Mouse (Mus musculus) limb, embryonic 12.5 days (tissue): Measurements from ENCODE around the gene Dysf. TPM values are rescaled to one million over a fixed set of nuclear protein-coding genes. Genes with fewer than 3 reads are reported as not detected.

Source experiments
- ATAC-seq: fragments of 200-750 bp; cut with Nextera tagmentation; 2 replicates; pipeline ENCODE4 v1.8.0; 2017; ENCODE audit warnings: low read depth, moderate TSS enrichment; ENCODE audit not compliant: insufficient number of reproducible peaks, insufficient read depth, low FRiP score, low TSS enrichment
- H3K27ac ChIP-seq: fragments of 300-500 bp; sonication (generic); 2 replicates; pipeline ENCODE4 v1.5.1; 2016; ENCODE audit warnings: mild to moderate bottlenecking, moderate library complexity
- H3K27me3 ChIP-seq: fragments of 300-500 bp; sonication (generic); 2 replicates; pipeline ENCODE4 v1.6.1; 2016; ENCODE audit warnings: mild to moderate bottlenecking, moderate library complexity
- H3K36me3 ChIP-seq: fragments of 300-500 bp; sonication (generic); 2 replicates; pipeline ENCODE4 v1.6.1; 2016; ENCODE audit warnings: mild to moderate bottlenecking, moderate library complexity
- H3K4me1 ChIP-seq: fragments of 300-500 bp; sonication (generic); replicated peaks from 2 replicates; pipeline ENCODE4 v1.6.1; 2016
- H3K4me2 ChIP-seq: fragments of 300-500 bp; sonication (generic); 2 replicates; pipeline ENCODE4 v1.6.1; 2016; ENCODE audit warnings: mild to moderate bottlenecking, moderate library complexity
- H3K4me3 ChIP-seq: fragments of 300-500 bp; sonication (generic); replicated peaks from 2 replicates; pipeline ENCODE4 v1.5.1; 2016; ENCODE audit warnings: mild to moderate bottlenecking
- H3K9ac ChIP-seq: fragments of 300-500 bp; sonication (generic); replicated peaks from 2 replicates; pipeline ENCODE4 v1.6.1; 2016; ENCODE audit warnings: mild to moderate bottlenecking, moderate library complexity
- H3K9me3 ChIP-seq: fragments of 300-500 bp; sonication (generic); 2 replicates; pipeline ENCODE4 v1.6.1; 2016; ENCODE audit warnings: mild to moderate bottlenecking, moderate library complexity
- WGBS: fragments of 180-500 bp; shearing (Covaris S2); methylation state at CpG from one replicate; pipeline ENCODE4 v1.1.7; 2016; 5-methylcytosine and 5-hydroxymethylcytosine counted together
- polyA plus RNA-seq: library from polyadenylated mRNA; unstranded; fragments of >200 nt; fragmentation: Nextera tagmentation; extraction: Ambion mirVana; gene quantifications from 2 replicates; pipeline ENCODE4 v1.2.1, GENCODE M21; 2016

Gene Dysf
- polyA plus RNA-seq, 1 experiment from 2014 or later, result 13.3 TPM

- no peaks in the 10 kb centered on the region for H3K36me3 ChIP-seq
- H3K27ac ChIP-seq, result 0 out of 2 replicates have a peak overlapping the region, but pooled peaks have one; percentile 41
- no peaks in the 10 kb centered on the region for H3K27me3 ChIP-seq
- 80% methylated on average over 9 of the region's 9 CpGs for WGBS
- no peak overlapping the region for H3K4me2 ChIP-seq
- H3K4me1 ChIP-seq, result no peaks in the 10 kb centered on the region
- no peak for ATAC-seq
- H3K4me3 ChIP-seq, result no peak overlapping the region
- no peak overlapping the region for H3K9ac ChIP-seq
- H3K9me3 ChIP-seq, result no peaks in the 10 kb centered on the region
Observed at GRCm38 (mm10) chr6:84053874-84054530, 45.6 kb downstream of the Dysf start.

GRCm38 (mm10) chr6:84055619-84056018, 47.2 kb downstream of the Dysf start:
- no peak overlapping the region for H3K9ac ChIP-seq
- no peaks in the 10 kb centered on the region for H3K9me3 ChIP-seq
- no peaks in the 10 kb centered on the region for H3K27me3 ChIP-seq
- no peak for ATAC-seq
- no peak overlapping the region for H3K27ac ChIP-seq
- no peak overlapping the region for H3K4me2 ChIP-seq
- no peaks in the 10 kb centered on the region for H3K36me3 ChIP-seq
- WGBS, result 59% methylated on average over 1 of the region's 1 CpGs
- no peaks in the 10 kb centered on the region for H3K4me1 ChIP-seq
- H3K4me3 ChIP-seq, result no peak overlapping the region

- 81% methylated on average over 8 of the region's 8 CpGs for WGBS
- Histone ChIP-seq H3K27me3 (no peaks in the 10 kb centered on the region), H3K4me2 (no peak overlapping the region), H3K9me3 (no peaks in the 10 kb centered on the region), H3K36me3 (no peaks in the 10 kb centered on the region), H3K4me3 (no peak overlapping the region), H3K4me1 (no peaks in the 10 kb centered on the region), H3K9ac (no peak overlapping the region), H3K27ac (no peak overlapping the region)
- ATAC-seq, result no peak
Observed at GRCm38 (mm10) chr6:84057216-84057615, 48.8 kb downstream of the Dysf start.

- Histone ChIP-seq H3K4me2 (no peak overlapping the region), H3K9ac (no peak overlapping the region), H3K9me3 (no peaks in the 10 kb centered on the region), H3K27ac (no peak overlapping the region), H3K27me3 (no peaks in the 10 kb centered on the region), H3K4me1 (no peaks in the 10 kb centered on the region), H3K36me3 (no peaks in the 10 kb centered on the region), H3K4me3 (no peak overlapping the region)
- no peak for ATAC-seq
- WGBS, result 75% methylated on average over 5 of the region's 5 CpGs
Observed at GRCm38 (mm10) chr6:84058671-84059141, 50.3 kb downstream of the Dysf start.

GRCm38 (mm10) chr6:84059771-84060414, 51.5 kb downstream of the Dysf start:
- Histone ChIP-seq H3K9ac (no peak overlapping the region), H3K27me3 (no peaks in the 10 kb centered on the region), H3K27ac (no peak overlapping the region), H3K4me2 (no peak overlapping the region), H3K4me1 (no peaks in the 10 kb centered on the region), H3K36me3 (no peaks in the 10 kb centered on the region), H3K9me3 (no peaks in the 10 kb centered on the region), H3K4me3 (no peak overlapping the region)
- 49% methylated on average over 4 of the region's 4 CpGs for WGBS
- no peak for ATAC-seq

GRCm38 (mm10) chr6:84061328-84061727, 52.9 kb downstream of the Dysf start:
- Histone ChIP-seq H3K36me3 (no peaks in the 10 kb centered on the region), H3K4me1 (no peaks in the 10 kb centered on the region), H3K27me3 (no peaks in the 10 kb centered on the region), H3K27ac (no peak overlapping the region), H3K4me2 (no peak overlapping the region), H3K4me3 (no peak overlapping the region), H3K9ac (no peak overlapping the region), H3K9me3 (no peaks in the 10 kb centered on the region)
- ATAC-seq, result no peak
- 6% methylated on average over 5 of the region's 5 CpGs for WGBS

GRCm38 (mm10) chr6:84062541-84062940, 54.2 kb downstream of the Dysf start:
- H3K9ac ChIP-seq, result no peak overlapping the region
- no peaks in the 10 kb centered on the region for H3K36me3 ChIP-seq
- no peak overlapping the region for H3K4me3 ChIP-seq
- no peak for ATAC-seq
- no peaks in the 10 kb centered on the region for H3K4me1 ChIP-seq
- WGBS, result 67% methylated on average over 5 of the region's 5 CpGs
- H3K27ac ChIP-seq, result no peak overlapping the region
- H3K27me3 ChIP-seq, result no peaks in the 10 kb centered on the region
- H3K9me3 ChIP-seq, result no peaks in the 10 kb centered on the region
- H3K4me2 ChIP-seq, result no peak overlapping the region

- H3K4me3 ChIP-seq, result no peak overlapping the region
- no peak overlapping the region for H3K4me2 ChIP-seq
- WGBS, result 66% methylated on average over 5 of the region's 5 CpGs
- no peaks in the 10 kb centered on the region for H3K9me3 ChIP-seq
- no peak overlapping the region for H3K27ac ChIP-seq
- no peaks in the 10 kb centered on the region for H3K4me1 ChIP-seq
- 0 out of 2 replicates have a peak, but pooled peaks cover 3% of the 10 kb centered on the region for H3K27me3 ChIP-seq
- ATAC-seq, result no peak
- no peak overlapping the region for H3K9ac ChIP-seq
- no peaks in the 10 kb centered on the region for H3K36me3 ChIP-seq
Observed at GRCm38 (mm10) chr6:84068236-84068635, 59.8 kb downstream of the Dysf start.

GRCm38 (mm10) chr6:84070251-84070650, 61.9 kb downstream of the Dysf start:
- no peak overlapping the region for H3K4me3 ChIP-seq
- no peaks in the 10 kb centered on the region for H3K36me3 ChIP-seq
- no peaks in the 10 kb centered on the region for H3K4me1 ChIP-seq
- WGBS, result 58% methylated on average over 6 of the region's 6 CpGs
- no peak overlapping the region for H3K9ac ChIP-seq
- H3K9me3 ChIP-seq, result no peaks in the 10 kb centered on the region
- no peak overlapping the region for H3K27ac ChIP-seq
- ATAC-seq, result no peak
- 0 out of 2 replicates have a peak, but pooled peaks cover 3% of the 10 kb centered on the region for H3K27me3 ChIP-seq
- no peak overlapping the region for H3K4me2 ChIP-seq

- Histone ChIP-seq H3K27ac (no peak overlapping the region), H3K36me3 (no peaks in the 10 kb centered on the region), H3K9me3 (no peaks in the 10 kb centered on the region), H3K4me2 (no peak overlapping the region), H3K27me3 (0 out of 2 replicates have a peak, but pooled peaks cover 3% of the 10 kb centered on the region), H3K4me1 (no peaks in the 10 kb centered on the region), H3K4me3 (no peak overlapping the region), H3K9ac (no peak overlapping the region)
- WGBS, result 70% methylated on average over 9 of the region's 9 CpGs
- no peak for ATAC-seq
Observed at GRCm38 (mm10) chr6:84072574-84072973, 64.2 kb downstream of the Dysf start.

- ATAC-seq, result peak; percentile 75; the same call in 1 of the 2 replicates
- H3K36me3 ChIP-seq, result no peaks in the 10 kb centered on the region
- H3K4me1 ChIP-seq, result no peaks in the 10 kb centered on the region
- H3K27ac ChIP-seq, result no peak overlapping the region
- no peaks in the 10 kb centered on the region for H3K9me3 ChIP-seq
- H3K9ac ChIP-seq, result no peak overlapping the region
- WGBS, result 33% methylated on average over 1 of the region's 1 CpGs
- H3K27me3 ChIP-seq, result no peaks in the 10 kb centered on the region
- H3K4me3 ChIP-seq, result no peak overlapping the region
- no peak overlapping the region for H3K4me2 ChIP-seq
Observed at GRCm38 (mm10) chr6:84078172-84078571, 69.8 kb downstream of the Dysf start.
